26 mouse cellular contexts compared by ENCODE assay signal in genomic region chr2:38263653-38264052, GRCm38 (mm10). TPM values are rescaled to one million over a fixed set of nuclear protein-coding genes. Genes with fewer than 3 reads are reported as not detected.
DNase-seq lines count a peak whose midpoint lies in the region; ATAC-seq and TF ChIP-seq lines count a peak whose summit lies in the region.
"Had no signal": no experiment of that assay in that cellular context is flagged by ENCODE, and none has a peak within 500 bp of the region (broad histone marks: within the 10 kb centered on the region; RNA-seq: fewer than 3 reads in every experiment).

No protein-coding gene starts in this region.

- TF ChIP-seq CTCF in gastrocnemius, adult 2 months (IDR thresholded peaks at IDR 0.05), result no peak
- no peak for TF ChIP-seq CTCF in Patski (IDR thresholded peaks at IDR 0.05)

- peak overlapping the region; percentile 12; the same call in 1 of the 2 replicates for H3K4me3 ChIP-seq in gastrocnemius, adult 2 months
- no peak overlapping the region for H3K4me3 ChIP-seq in kidney, embryonic 16.5 days (ENCODE audit: low read length)
- H3K4me3 ChIP-seq: embryonic facial prominence, embryonic 10.5 days; embryonic facial prominence, embryonic 15.5 days; forebrain, embryonic 13.5 days; heart, embryonic 10.5 days; heart, embryonic 15.5 days; hindbrain, embryonic 12.5 days; limb, embryonic 13.5 days; neural tube, embryonic 12.5 days had no signal

- in situ Hi-C loops in Patski (cut with MboI; ENCODE audit: low pct_unique_long_range_greater_than_20kb), result no loop called here

- POLR2A ChIA-PET in Patski (lab: Charles Lee), result no interaction called here

- intact Hi-C loops in gastrocnemius, adult 2 months (cut with DNase I), result no loop called here

- CTCF ChIA-PET in Patski (lab: Charles Lee), result no interaction called here

- H3K9ac ChIP-seq in kidney, embryonic 16.5 days (replicated peaks; ENCODE audit: low read length), result no peak overlapping the region
- H3K9ac ChIP-seq: embryonic facial prominence, embryonic 15.5 days; forebrain, embryonic 13.5 days; heart, embryonic 15.5 days; hindbrain, embryonic 12.5 days; limb, embryonic 13.5 days; neural tube, embryonic 12.5 days had no signal

- H3K27ac ChIP-seq in gastrocnemius, adult 2 months, result no peak overlapping the region
- no peak overlapping the region for H3K27ac ChIP-seq in kidney, embryonic 16.5 days (ENCODE audit: low read length)
- H3K27ac ChIP-seq: embryonic facial prominence, embryonic 10.5 days; embryonic facial prominence, embryonic 15.5 days; forebrain, embryonic 13.5 days; heart, embryonic 10.5 days; heart, embryonic 15.5 days; hindbrain, embryonic 12.5 days; limb, embryonic 13.5 days; neural tube, embryonic 12.5 days had no signal

- H3K4me2 ChIP-seq in kidney, embryonic 16.5 days (replicated peaks; ENCODE audit: low read depth, low read length), result no peak overlapping the region
- H3K4me2 ChIP-seq: embryonic facial prominence, embryonic 15.5 days; forebrain, embryonic 13.5 days; heart, embryonic 15.5 days; hindbrain, embryonic 12.5 days; limb, embryonic 13.5 days; liver, embryonic 11.5 days; midbrain, embryonic 11.5 days; neural tube, embryonic 12.5 days had no signal

- 68% methylated on average over 2 of the region's 2 CpGs for WGBS in kidney, embryonic 16.5 days

- no peaks in the 10 kb centered on the region for H3K36me3 ChIP-seq in kidney, embryonic 16.5 days (ENCODE audit: insufficient read depth, low read length)
- H3K36me3 ChIP-seq: embryonic facial prominence, embryonic 15.5 days; heart, embryonic 10.5 days; heart, embryonic 15.5 days; hindbrain, embryonic 12.5 days; limb, embryonic 13.5 days; neural tube, embryonic 12.5 days had no signal

- H3K4me1 ChIP-seq in kidney, embryonic 16.5 days (ENCODE audit: insufficient read depth, low read length), result no peaks in the 10 kb centered on the region
- H3K4me1 ChIP-seq: embryonic facial prominence, embryonic 10.5 days; embryonic facial prominence, embryonic 15.5 days; heart, embryonic 10.5 days; heart, embryonic 15.5 days; hindbrain, embryonic 12.5 days; limb, embryonic 13.5 days; neural tube, embryonic 12.5 days had no signal

- no peaks in the 10 kb centered on the region for H3K27me3 ChIP-seq in Patski
- H3K27me3 ChIP-seq in kidney, embryonic 16.5 days (ENCODE audit: insufficient read depth, low read length), result no peaks in the 10 kb centered on the region
- H3K27me3 ChIP-seq: embryonic facial prominence, embryonic 15.5 days; forebrain, embryonic 13.5 days; heart, embryonic 15.5 days; hindbrain, embryonic 12.5 days; limb, embryonic 13.5 days; neural tube, embryonic 12.5 days had no signal

- DNase-seq in gastrocnemius, adult 2 months, result no peak
- no peak for DNase-seq in gastrocnemius, adult 18-20 months (ENCODE audit: low spot score)
- peak; percentile 90 for DNase-seq in 3T3-L1 (ENCODE audit: low read depth, low spot score)
- DNase-seq in Patski (ENCODE audit: low read depth, low spot score), result no peak
- DNase-seq in skeletal muscle tissue, adult 2 months (ENCODE audit: low read depth, low spot score), result peak; percentile 12
- DNase-seq in testis, postnatal 10 days (ENCODE audit: low spot score), result no peak
- DNase-seq: adrenal gland, postnatal 36 days; cerebellum, adult 2 months; cerebellum, postnatal 14 days; kidney, adult 9 months; kidney, postnatal 14 days; lung, postnatal 36 days; thymus, postnatal 14 days had no signal

- peak; percentile 39 for ATAC-seq in Patski
- no peak for ATAC-seq in kidney, embryonic 16.5 days (ENCODE audit: low FRiP score, low TSS enrichment)
- ATAC-seq: forebrain, embryonic 13.5 days; intestine, postnatal 0 days; midbrain, embryonic 16.5 days had no signal

- H3K9me3 ChIP-seq in kidney, embryonic 16.5 days (ENCODE audit: low read length), result no peaks in the 10 kb centered on the region
- H3K9me3 ChIP-seq: embryonic facial prominence, embryonic 10.5 days; embryonic facial prominence, embryonic 15.5 days; forebrain, embryonic 13.5 days; heart, embryonic 10.5 days; heart, embryonic 15.5 days; hindbrain, embryonic 12.5 days; limb, embryonic 13.5 days; neural tube, embryonic 12.5 days had no signal

RNA-seq across cellular contexts. Expression of gene Dennd1a, which starts 23.5 kb away (rescaled TPM):
- 10 to 100 TPM; 28.4 to 28.5 TPM for total RNA-seq in gastrocnemius, adult 2 months (2021)
- 10 to 100 TPM; 27.7 to 27.9 TPM for total RNA-seq in gastrocnemius, adult 18-20 months (2021)
- 30.3 TPM for polyA plus RNA-seq in Patski (2021)
- 14.3 and 15.4 TPM in 2 replicates for polyA plus RNA-seq in kidney, embryonic 16.5 days (2015; fragmentation: Nextera tagmentation; extraction: Ambion mirVana)

Comparison
In these comparisons a context has a peak if more than half of its experiments do, and no peak if none do; other contexts are left out.
1. DNase-seq: peak in 3T3-L1 (single experiment) and skeletal muscle tissue, adult 2 months (single experiment); none in gastrocnemius, adult 2 months (single experiment), gastrocnemius, adult 18-20 months (single experiment), Patski (single experiment) and testis, postnatal 10 days (single experiment).